Mouse (Mus musculus): ENCODE results near the gene Fan1. TPM values are rescaled to one million over a fixed set of nuclear protein-coding genes. Genes with fewer than 3 reads are reported as not detected.

The Fan1 gene
- polyA plus RNA-seq, 1 experiment = 3.8 TPM

GRCm38 (mm10) chr7:64310241-64310640 lies 63.7 kb downstream of the Fan1 start:
- TF ChIP-seq POLR2A (IDR thresholded peaks at IDR 0.05; ENCODE audit: borderline replicate concordance, extremely low read depth, low read depth, low read length) (no peak), CTCF (IDR thresholded peaks at IDR 0.05; ENCODE audit: insufficient read depth, low read length) (no peak)
- no peak for DNase-seq
- WGBS = 85% methylated on average over 7 of the region's 7 CpGs
- no peaks in the 10 kb centered on the region for H3K4me1 ChIP-seq (ENCODE audit: control insufficient read depth, insufficient read depth, low read length)
- H3K4me3 ChIP-seq (replicated peaks; ENCODE audit: extremely low read depth, low read depth, low read length) = no peak overlapping the region

Other genes with a start within 250 kb of the Fan1 start
- 0.22 and 0.41 TPM in 2 replicates for gene Trpm1, start 220.3 kb downstream of the Fan1 start, polyA plus RNA-seq (2012; rRNA removed)
- gene Mtmr10, start 86.4 kb downstream of the Fan1 start, polyA plus RNA-seq (2012; rRNA removed) = 10.9 and 13.9 TPM in 2 replicates
- 0.51 and 1.3 TPM in 2 replicates for gene Mphosph10, start 18.2 kb upstream of the Fan1 start, polyA plus RNA-seq (2012; rRNA removed)
- gene Mcee, start 18.5 kb upstream of the Fan1 start, polyA plus RNA-seq (2012; rRNA removed) = 21.0 and 21.1 TPM in 2 replicates
- 1.3 and 1.8 TPM in 2 replicates for gene Apba2, start 127.6 kb upstream of the Fan1 start, polyA plus RNA-seq (2012; rRNA removed)

Data from lung, adult 2 months (tissue).